Mouse (Mus musculus): ENCODE results near the gene Ciao2a. TPM values are rescaled to one million over a fixed set of nuclear protein-coding genes. Genes with fewer than 3 reads are reported as not detected.

The Ciao2a gene
- polyA plus RNA-seq, 1 experiment from 2014 or later: 158 TPM

- 22% methylated on average over 1 of the region's 1 CpGs for WGBS
- Histone ChIP-seq H3K9me3 (replicated peaks; ENCODE audit: control insufficient read depth, low read length) (no peaks in the 10 kb centered on the region), H3K4me2 (ENCODE audit: low read depth, low read length) (no peak overlapping the region), H3K36me3 (ENCODE audit: control insufficient read depth, insufficient read depth, low read length) (no peaks in the 10 kb centered on the region), H3K27ac (ENCODE audit: low read length) (no peak overlapping the region), H3K4me3 (replicated peaks; ENCODE audit: low read length) (no peak overlapping the region), H3K27me3 (ENCODE audit: control insufficient read depth, insufficient read depth, low read length) (no peaks in the 10 kb centered on the region), H3K9ac (ENCODE audit: low read length) (no peak overlapping the region), H3K4me1 (ENCODE audit: control insufficient read depth, insufficient read depth, low read length) (peaks cover 7% of the 10 kb centered on the region)
- ATAC-seq (ENCODE audit: insufficient read depth, low FRiP score): no peak
Observed at GRCm38 (mm10) chr9:66168233-66168632, 41.8 kb downstream of the Ciao2a start.

- H3K4me3 ChIP-seq (replicated peaks; ENCODE audit: low read length): no peak overlapping the region
- no peak for ATAC-seq (ENCODE audit: insufficient read depth, low FRiP score)
- no peaks in the 10 kb centered on the region for H3K9me3 ChIP-seq (replicated peaks; ENCODE audit: control insufficient read depth, low read length)
- peaks cover 7% of the 10 kb centered on the region for H3K4me1 ChIP-seq (ENCODE audit: control insufficient read depth, insufficient read depth, low read length)
- H3K27ac ChIP-seq (ENCODE audit: low read length): no peak overlapping the region
- H3K9ac ChIP-seq (ENCODE audit: low read length): no peak overlapping the region
- WGBS: 51% methylated on average over 5 of the region's 5 CpGs
- no peaks in the 10 kb centered on the region for H3K36me3 ChIP-seq (ENCODE audit: control insufficient read depth, insufficient read depth, low read length)
- no peak overlapping the region for H3K4me2 ChIP-seq (ENCODE audit: low read depth, low read length)
- H3K27me3 ChIP-seq (ENCODE audit: control insufficient read depth, insufficient read depth, low read length): no peaks in the 10 kb centered on the region
Observed at GRCm38 (mm10) chr9:66170506-66170905, 44.1 kb downstream of the Ciao2a start.

- H3K4me3 ChIP-seq (replicated peaks; ENCODE audit: low read length): no peak overlapping the region
- H3K9me3 ChIP-seq (replicated peaks; ENCODE audit: control insufficient read depth, low read length): no peaks in the 10 kb centered on the region
- no peaks in the 10 kb centered on the region for H3K27me3 ChIP-seq (ENCODE audit: control insufficient read depth, insufficient read depth, low read length)
- WGBS: 69% methylated on average over 12 of the region's 12 CpGs
- H3K9ac ChIP-seq (ENCODE audit: low read length): no peak overlapping the region
- no peak for ATAC-seq (ENCODE audit: insufficient read depth, low FRiP score)
- H3K4me2 ChIP-seq (ENCODE audit: low read depth, low read length): no peak overlapping the region
- peaks cover 7% of the 10 kb centered on the region for H3K4me1 ChIP-seq (ENCODE audit: control insufficient read depth, insufficient read depth, low read length)
- H3K27ac ChIP-seq (ENCODE audit: low read length): no peak overlapping the region
- H3K36me3 ChIP-seq (ENCODE audit: control insufficient read depth, insufficient read depth, low read length): no peaks in the 10 kb centered on the region
Observed at GRCm38 (mm10) chr9:66171275-66171921, 45.0 kb downstream of the Ciao2a start.

GRCm38 (mm10) chr9:66173316-66173855 lies 47.0 kb downstream of the Ciao2a start:
- WGBS: 92% methylated on average over 5 of the region's 5 CpGs
- Histone ChIP-seq H3K36me3 (ENCODE audit: control insufficient read depth, insufficient read depth, low read length) (no peaks in the 10 kb centered on the region), H3K4me2 (ENCODE audit: low read depth, low read length) (no peak overlapping the region), H3K4me1 (ENCODE audit: control insufficient read depth, insufficient read depth, low read length) (peaks cover 1% of the 10 kb centered on the region; the same call in 1 of the 2 replicates), H3K9ac (ENCODE audit: low read length) (no peak overlapping the region), H3K4me3 (replicated peaks; ENCODE audit: low read length) (no peak overlapping the region), H3K9me3 (replicated peaks; ENCODE audit: control insufficient read depth, low read length) (no peaks in the 10 kb centered on the region), H3K27ac (ENCODE audit: low read length) (no peak overlapping the region), H3K27me3 (ENCODE audit: control insufficient read depth, insufficient read depth, low read length) (no peaks in the 10 kb centered on the region)
- ATAC-seq (ENCODE audit: insufficient read depth, low FRiP score): no peak

- 87% methylated on average over 3 of the region's 3 CpGs for WGBS
- no peaks in the 10 kb centered on the region for H3K9me3 ChIP-seq (replicated peaks; ENCODE audit: control insufficient read depth, low read length)
- no peak for ATAC-seq (ENCODE audit: insufficient read depth, low FRiP score)
Observed at GRCm38 (mm10) chr9:66174985-66175384, 48.6 kb downstream of the Ciao2a start.

GRCm38 (mm10) chr9:66177975-66178374 lies 51.6 kb downstream of the Ciao2a start:
- Histone ChIP-seq H3K27ac (ENCODE audit: low read length) (no peak overlapping the region), H3K9ac (ENCODE audit: low read length) (no peak overlapping the region), H3K9me3 (replicated peaks; ENCODE audit: control insufficient read depth, low read length) (no peaks in the 10 kb centered on the region), H3K27me3 (ENCODE audit: control insufficient read depth, insufficient read depth, low read length) (no peaks in the 10 kb centered on the region), H3K4me1 (ENCODE audit: control insufficient read depth, insufficient read depth, low read length) (0 out of 2 replicates have a peak, but pooled peaks cover 4% of the 10 kb centered on the region), H3K4me3 (replicated peaks; ENCODE audit: low read length) (no peak overlapping the region), H3K36me3 (ENCODE audit: control insufficient read depth, insufficient read depth, low read length) (no peaks in the 10 kb centered on the region), H3K4me2 (ENCODE audit: low read depth, low read length) (no peak overlapping the region)
- ATAC-seq (ENCODE audit: insufficient read depth, low FRiP score): no peak
- WGBS: 41% methylated on average over 1 of the region's 1 CpGs

More at GRCm38 (mm10) chr9:66174985-66175384, 48.6 kb downstream of the Ciao2a start:
- no peak overlapping the region for H3K4me2 ChIP-seq (ENCODE audit: low read depth, low read length)
- no peaks in the 10 kb centered on the region for H3K4me1 ChIP-seq (ENCODE audit: control insufficient read depth, insufficient read depth, low read length)
- H3K27ac ChIP-seq (ENCODE audit: low read length): no peak overlapping the region
- no peak overlapping the region for H3K4me3 ChIP-seq (replicated peaks; ENCODE audit: low read length)
- H3K27me3 ChIP-seq (ENCODE audit: control insufficient read depth, insufficient read depth, low read length): no peaks in the 10 kb centered on the region
- no peak overlapping the region for H3K9ac ChIP-seq (ENCODE audit: low read length)
- H3K36me3 ChIP-seq (ENCODE audit: control insufficient read depth, insufficient read depth, low read length): no peaks in the 10 kb centered on the region

- Histone ChIP-seq H3K27ac (ENCODE audit: low read length) (0 out of 2 replicates have a peak overlapping the region, but pooled peaks have one; percentile 8), H3K4me1 (ENCODE audit: control insufficient read depth, insufficient read depth, low read length) (0 out of 2 replicates have a peak, but pooled peaks cover 4% of the 10 kb centered on the region), H3K27me3 (ENCODE audit: control insufficient read depth, insufficient read depth, low read length) (no peaks in the 10 kb centered on the region), H3K9ac (ENCODE audit: low read length) (no peak overlapping the region), H3K4me2 (ENCODE audit: low read depth, low read length) (no peak overlapping the region), H3K36me3 (ENCODE audit: control insufficient read depth, insufficient read depth, low read length) (no peaks in the 10 kb centered on the region), H3K9me3 (replicated peaks; ENCODE audit: control insufficient read depth, low read length) (no peaks in the 10 kb centered on the region), H3K4me3 (replicated peaks; ENCODE audit: low read length) (no peak overlapping the region)
- 67% methylated on average over 6 of the region's 6 CpGs for WGBS
- peak; percentile 26; the same call in 1 of the 2 replicates for ATAC-seq (ENCODE audit: insufficient read depth, low FRiP score)
Observed at GRCm38 (mm10) chr9:66179795-66180194, 53.4 kb downstream of the Ciao2a start.

GRCm38 (mm10) chr9:66181126-66181825 lies 54.9 kb downstream of the Ciao2a start:
- Histone ChIP-seq H3K9ac (ENCODE audit: low read length) (no peak overlapping the region), H3K27me3 (ENCODE audit: control insufficient read depth, insufficient read depth, low read length) (no peaks in the 10 kb centered on the region), H3K9me3 (replicated peaks; ENCODE audit: control insufficient read depth, low read length) (no peaks in the 10 kb centered on the region), H3K36me3 (ENCODE audit: control insufficient read depth, insufficient read depth, low read length) (no peaks in the 10 kb centered on the region), H3K4me2 (ENCODE audit: low read depth, low read length) (no peak overlapping the region), H3K27ac (ENCODE audit: low read length) (peak overlapping the region; percentile 26; the same call in 1 of the 2 replicates), H3K4me1 (ENCODE audit: control insufficient read depth, insufficient read depth, low read length) (0 out of 2 replicates have a peak, but pooled peaks cover 4% of the 10 kb centered on the region), H3K4me3 (replicated peaks; ENCODE audit: low read length) (no peak overlapping the region)
- peak; percentile 77 for ATAC-seq (ENCODE audit: insufficient read depth, low FRiP score)
- WGBS: 71% methylated on average over 4 of the region's 4 CpGs
